Mouse (Mus musculus): ENCODE data around the gene Gm17509.

DNA sequence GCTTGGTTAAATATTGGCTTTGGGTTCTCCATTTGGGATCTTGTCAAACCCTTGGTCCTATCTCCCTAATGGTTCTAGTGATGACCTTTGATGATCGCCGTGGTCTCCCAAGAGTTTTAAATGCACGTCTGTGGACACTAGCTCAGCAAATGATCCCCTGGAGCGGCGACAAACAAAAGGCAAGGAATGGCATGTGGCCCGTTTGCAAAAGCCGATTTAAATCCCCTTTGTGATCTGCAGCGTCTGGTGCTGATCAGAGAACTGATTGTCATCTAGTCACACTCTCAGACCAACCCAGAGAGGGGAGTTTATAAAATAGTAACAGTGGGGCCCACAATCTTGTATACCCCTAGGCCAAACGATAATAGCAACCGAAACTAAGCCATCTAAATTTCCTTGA is 5.4 kb downstream of the Gm17509 start:
- TF ChIP-seq CTCF (conservative IDR thresholded peaks at IDR 0.05; ENCODE audit: low read length) = no peak
- TF ChIP-seq POU5F1 (IDR thresholded peaks at IDR 0.05; ENCODE audit: borderline replicate concordance, low read length) = no peak
- no peak for TF ChIP-seq NANOG (IDR thresholded peaks at IDR 0.05; ENCODE audit: borderline replicate concordance, low read length)

Data from E14TG2a.4 (cell line).